Mouse (Mus musculus): ENCODE results near the gene Chadl. TPM values are rescaled to one million over a fixed set of nuclear protein-coding genes. Genes with fewer than 3 reads are reported as not detected.

Gene Chadl
- polyA plus RNA-seq, 1 experiment from 2014 or later = 2.4 TPM

DNA sequence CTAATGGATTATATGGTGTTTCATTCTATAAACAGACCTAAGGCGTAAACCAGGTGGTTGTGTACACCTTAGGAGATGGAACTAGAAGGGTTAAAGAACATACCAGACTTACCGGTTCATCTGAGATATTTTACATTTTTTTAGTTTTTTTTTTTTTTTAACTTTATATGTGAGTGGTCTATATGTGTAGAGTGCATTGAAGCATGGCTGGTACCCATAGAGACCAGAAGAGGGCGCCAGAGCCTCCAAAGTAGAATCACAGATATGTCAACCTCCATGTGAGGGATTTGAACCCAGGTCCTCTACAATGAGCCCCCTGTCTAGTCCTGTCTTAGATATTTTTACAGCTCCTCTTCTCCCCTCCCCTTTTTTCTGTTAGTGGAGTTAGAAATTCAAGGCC, 760 bp upstream of the Chadl start:
- 38% methylated on average over 3 of the region's 3 CpGs for WGBS
- Histone ChIP-seq H3K27me3 (ENCODE audit: control insufficient read depth, insufficient read depth, low read length) (0 out of 2 replicates have a peak, but pooled peaks cover 5% of the 10 kb centered on the region), H3K36me3 (ENCODE audit: control insufficient read depth, insufficient read depth, low read length) (no peaks in the 10 kb centered on the region; the same call in 1 of the 2 replicates), H3K9ac (ENCODE audit: low read length) (no peak overlapping the region), H3K4me2 (replicated peaks; ENCODE audit: low read depth) (no peak overlapping the region), H3K4me1 (replicated peaks; ENCODE audit: control insufficient read depth, insufficient read depth) (no peaks in the 10 kb centered on the region), H3K4me3 (ENCODE audit: low read depth, low read length) (no peak overlapping the region), H3K27ac (replicated peaks) (no peak overlapping the region), H3K9me3 (ENCODE audit: control insufficient read depth, low read length) (no peaks in the 10 kb centered on the region)
- ATAC-seq (ENCODE audit: low FRiP score, low TSS enrichment) = no peak
- no peak for TF ChIP-seq EP300 (optimal IDR thresholded peaks at IDR 0.05)
- peak; percentile 64 for TF ChIP-seq CTCF (IDR thresholded peaks at IDR 0.05; ENCODE audit: low read depth)
- DNase-seq (ENCODE audit: low spot score) = no peak

DNA sequence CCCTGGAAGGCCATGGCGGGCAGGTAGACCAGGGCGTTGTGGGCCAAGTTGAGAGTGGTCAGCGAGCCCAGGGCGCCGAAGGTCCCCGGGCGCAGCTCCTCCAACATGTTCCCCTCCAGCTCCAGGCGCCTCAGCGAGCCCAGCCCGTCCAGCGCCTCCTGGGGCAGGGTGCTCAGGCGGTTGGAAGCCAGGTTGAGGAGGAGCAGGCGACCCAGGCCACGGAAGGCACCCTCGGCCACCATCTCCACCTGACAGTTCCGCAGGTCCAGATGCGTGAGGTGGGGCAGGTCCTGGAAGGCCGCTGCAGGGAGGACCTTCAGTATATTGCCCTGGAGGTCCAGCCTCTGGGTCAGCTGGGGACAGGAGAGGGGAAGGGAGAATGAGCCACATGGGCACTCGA, 2.2 kb downstream of the Chadl start:
- Histone ChIP-seq H3K4me2 (replicated peaks; ENCODE audit: low read depth) (peak overlapping the region; percentile 98), H3K4me3 (ENCODE audit: low read depth, low read length) (peak overlapping the region; percentile 49), H3K27me3 (ENCODE audit: control insufficient read depth, insufficient read depth, low read length) (0 out of 2 replicates have a peak, but pooled peaks cover 5% of the 10 kb centered on the region), H3K9ac (ENCODE audit: low read length) (peak overlapping the region; percentile 65), H3K9me3 (ENCODE audit: control insufficient read depth, low read length) (no peaks in the 10 kb centered on the region), H3K4me1 (replicated peaks; ENCODE audit: control insufficient read depth, insufficient read depth) (no peaks in the 10 kb centered on the region), H3K36me3 (ENCODE audit: control insufficient read depth, insufficient read depth, low read length) (no peaks in the 10 kb centered on the region), H3K27ac (replicated peaks) (no peak overlapping the region)
- TF ChIP-seq CTCF (IDR thresholded peaks at IDR 0.05; ENCODE audit: low read depth) = no peak
- TF ChIP-seq EP300 (optimal IDR thresholded peaks at IDR 0.05) = no peak
- DNase-seq (ENCODE audit: low spot score) (no peak), ATAC-seq (ENCODE audit: low FRiP score, low TSS enrichment) (no peak)
- 40% methylated on average over 16 of the region's 19 CpGs for WGBS

DNA sequence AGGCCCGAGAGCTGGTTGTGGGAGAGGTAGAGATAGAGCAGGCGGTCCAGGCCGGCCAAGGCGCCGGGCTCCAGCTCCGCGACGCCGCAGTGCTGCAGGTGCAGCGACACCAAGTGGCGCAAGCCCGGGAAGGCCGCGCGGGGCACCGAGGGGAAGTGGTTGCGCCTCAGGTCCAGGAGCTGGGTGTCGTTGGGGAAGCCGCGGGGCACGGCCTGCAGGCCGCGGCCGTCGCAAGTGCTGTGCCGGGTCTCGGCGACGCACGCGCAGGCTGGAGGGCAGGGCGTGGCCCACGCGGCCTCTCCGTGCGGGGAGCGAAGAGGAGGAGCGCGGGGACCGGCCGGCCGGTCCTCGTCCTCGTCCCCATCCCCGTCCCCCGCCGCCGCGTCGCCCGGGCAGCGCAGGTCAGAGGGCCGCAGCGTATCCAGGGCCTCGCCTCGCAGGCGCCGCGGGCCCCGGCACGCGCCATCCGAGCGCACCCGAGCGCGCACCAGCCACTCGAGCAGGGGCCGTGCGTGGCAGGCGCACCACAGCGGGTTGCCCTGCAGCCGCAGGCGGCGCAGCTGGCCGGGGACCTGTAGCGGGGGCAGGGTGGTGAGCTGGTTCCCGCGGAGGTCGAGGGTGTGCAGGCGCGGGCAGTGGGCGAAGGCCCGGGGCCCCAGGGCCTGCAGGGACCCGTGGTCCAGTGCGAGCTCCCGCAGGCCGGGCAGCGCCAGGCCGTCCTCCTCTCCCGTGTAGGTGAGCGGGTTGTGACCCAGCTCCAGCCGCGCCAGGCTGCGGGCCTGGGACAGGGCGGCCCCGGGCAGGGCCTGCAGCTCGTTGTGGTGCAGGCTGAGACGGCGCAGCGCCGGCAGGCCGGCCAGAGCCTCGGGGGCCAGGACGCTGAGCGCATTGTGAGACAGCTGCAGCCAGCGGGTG, 2.9 kb downstream of the Chadl start:
- Histone ChIP-seq H3K36me3 (ENCODE audit: control insufficient read depth, insufficient read depth, low read length) (no peaks in the 10 kb centered on the region), H3K9me3 (ENCODE audit: control insufficient read depth, low read length) (no peaks in the 10 kb centered on the region), H3K4me3 (ENCODE audit: low read depth, low read length) (peak overlapping the region; percentile 49), H3K9ac (ENCODE audit: low read length) (peak overlapping the region; percentile 65), H3K4me2 (replicated peaks; ENCODE audit: low read depth) (peak overlapping the region; percentile 98), H3K27me3 (ENCODE audit: control insufficient read depth, insufficient read depth, low read length) (0 out of 2 replicates have a peak, but pooled peaks cover 5% of the 10 kb centered on the region), H3K27ac (replicated peaks) (peak overlapping the region; percentile 35; the same call in 1 of the 2 replicates), H3K4me1 (replicated peaks; ENCODE audit: control insufficient read depth, insufficient read depth) (no peaks in the 10 kb centered on the region)
- peak; percentile 79 for TF ChIP-seq CTCF (IDR thresholded peaks at IDR 0.05; ENCODE audit: low read depth)
- TF ChIP-seq EP300 (optimal IDR thresholded peaks at IDR 0.05) = no peak
- ATAC-seq (ENCODE audit: low FRiP score, low TSS enrichment) (peak; percentile 84), DNase-seq (ENCODE audit: low spot score) (peak; percentile 89)
- under 1% methylated on average over 63 of the region's 107 CpGs for WGBS

DNA sequence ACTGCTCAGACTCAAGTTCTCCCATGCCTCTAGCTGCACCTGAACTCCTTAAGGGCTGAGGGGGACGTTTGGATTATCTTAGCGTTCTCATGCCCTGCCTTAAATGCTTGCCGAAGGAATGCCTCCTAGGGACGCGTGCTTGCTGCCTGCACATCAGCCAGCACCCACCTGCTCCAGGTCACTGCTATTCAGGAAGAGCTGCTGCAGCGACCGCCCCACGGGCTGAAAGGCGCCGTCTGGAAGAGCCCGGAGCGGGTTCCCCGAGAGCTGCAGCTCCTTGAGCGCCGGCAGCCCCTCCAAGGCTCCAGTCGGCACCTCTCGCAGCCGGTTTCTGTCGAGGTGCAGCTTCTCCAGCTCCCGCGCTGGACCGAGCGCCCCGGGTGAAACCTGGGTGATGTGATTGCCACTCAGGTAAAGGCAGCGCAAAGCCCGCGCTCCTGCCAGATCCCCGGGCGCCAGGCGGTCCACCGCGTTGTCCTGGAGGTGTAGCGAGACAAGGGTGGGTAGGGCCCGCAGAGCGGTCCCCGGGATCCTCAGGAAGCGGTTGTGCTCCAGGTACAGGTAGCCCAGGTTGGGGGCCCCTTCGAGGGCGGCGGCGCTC, 3.6 kb downstream of the Chadl start:
- Histone ChIP-seq H3K9me3 (ENCODE audit: control insufficient read depth, low read length) (no peaks in the 10 kb centered on the region), H3K27me3 (ENCODE audit: control insufficient read depth, insufficient read depth, low read length) (0 out of 2 replicates have a peak, but pooled peaks cover 5% of the 10 kb centered on the region), H3K4me1 (replicated peaks; ENCODE audit: control insufficient read depth, insufficient read depth) (no peaks in the 10 kb centered on the region), H3K4me3 (ENCODE audit: low read depth, low read length) (peak overlapping the region; percentile 49), H3K36me3 (ENCODE audit: control insufficient read depth, insufficient read depth, low read length) (no peaks in the 10 kb centered on the region), H3K4me2 (replicated peaks; ENCODE audit: low read depth) (peak overlapping the region; percentile 98), H3K9ac (ENCODE audit: low read length) (peak overlapping the region; percentile 65), H3K27ac (replicated peaks) (no peak overlapping the region)
- no peak for DNase-seq (ENCODE audit: low spot score)
- no peak for TF ChIP-seq EP300 (optimal IDR thresholded peaks at IDR 0.05)
- TF ChIP-seq CTCF (IDR thresholded peaks at IDR 0.05; ENCODE audit: low read depth) = no peak
- no peak for ATAC-seq (ENCODE audit: low FRiP score, low TSS enrichment)
- 4% methylated on average over 41 of the region's 41 CpGs for whole genome bisulfite sequencing

DNA sequence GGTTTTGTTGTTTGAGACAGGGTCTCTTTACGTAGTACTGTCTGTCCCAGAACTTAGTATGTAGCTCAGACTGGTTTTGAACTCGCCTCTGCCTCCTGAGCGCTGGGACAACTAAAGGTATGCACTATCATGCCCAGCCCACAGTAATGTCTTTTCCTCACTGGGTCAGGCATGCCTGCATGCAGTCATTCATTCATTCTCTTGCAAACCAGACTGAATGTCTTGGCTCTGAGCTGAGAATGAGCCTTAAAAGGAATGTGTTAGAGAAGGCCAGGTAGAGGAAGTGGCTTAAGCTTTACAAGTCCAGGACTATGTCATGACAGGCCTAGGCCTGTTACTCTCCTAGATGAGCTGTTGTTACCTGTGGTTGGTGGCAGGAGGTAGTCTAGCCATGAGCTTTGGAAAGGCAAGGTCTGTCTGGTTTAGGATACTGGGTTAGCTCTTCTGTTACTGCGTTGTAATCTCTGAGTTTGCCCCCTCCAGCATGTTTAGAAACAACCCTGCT, 16.7 kb downstream of the Chadl start:
- Histone ChIP-seq H3K4me3 (ENCODE audit: low read depth, low read length) (no peak overlapping the region), H3K27ac (replicated peaks) (no peak overlapping the region), H3K9me3 (ENCODE audit: control insufficient read depth, low read length) (no peaks in the 10 kb centered on the region), H3K9ac (ENCODE audit: low read length) (no peak overlapping the region), H3K36me3 (ENCODE audit: control insufficient read depth, insufficient read depth, low read length) (peaks cover 8% of the 10 kb centered on the region; the same call in 1 of the 2 replicates), H3K27me3 (ENCODE audit: control insufficient read depth, insufficient read depth, low read length) (no peaks in the 10 kb centered on the region), H3K4me2 (replicated peaks; ENCODE audit: low read depth) (no peak overlapping the region), H3K4me1 (replicated peaks; ENCODE audit: control insufficient read depth, insufficient read depth) (no peaks in the 10 kb centered on the region)
- DNase-seq (ENCODE audit: low spot score) = no peak
- ATAC-seq (ENCODE audit: low FRiP score, low TSS enrichment) = no peak
- TF ChIP-seq EP300 (optimal IDR thresholded peaks at IDR 0.05) (no peak), CTCF (IDR thresholded peaks at IDR 0.05; ENCODE audit: low read depth) (no peak)
- WGBS = 83% methylated on average over 4 of the region's 4 CpGs
